Mouse (Mus musculus) forebrain, embryonic 14.5 days (tissue): ENCODE measurements at regions not wholly inside any gene's neighbourhood (a gene's known extent, or its start where the extent isn't known, plus 50 kb on each side); places are given as distances from the start of the nearest gene placed in this dataset.

ENCODE experiments used
- ATAC-seq: fragments of 200-750 bp; cut with Nextera tagmentation; 2 replicates; pipeline ENCODE4 v1.8.0; 2017; ENCODE audit warnings: mild to moderate bottlenecking, moderate library complexity
- DNase-seq: peaks from one replicate; pipeline ENCODE4 v3.0.0-alpha.2; 2015; ENCODE audit warnings: low spot score
- H3K27ac ChIP-seq: fragments of 300-500 bp; sonication (generic); 2 replicates; pipeline ENCODE4 v1.5.1; 2014; ENCODE audit warnings: low read depth, mild to moderate bottlenecking, control low read depth, low read length, moderate library complexity
- H3K27me3 ChIP-seq: fragments of 300-500 bp; sonication (generic); replicated peaks from 2 replicates; pipeline ENCODE4 v1.6.1; 2014; ENCODE audit warnings: low read length, control low read depth, mixed read lengths; ENCODE audit not compliant: control insufficient read depth, insufficient read depth
- H3K36me3 ChIP-seq: fragments of 300-500 bp; sonication (generic); 2 replicates; pipeline ENCODE4 v1.6.1; 2014; ENCODE audit warnings: low read length, control low read depth; ENCODE audit not compliant: control insufficient read depth, insufficient read depth
- H3K4me1 ChIP-seq: fragments of 300-500 bp; sonication (generic); 2 replicates; pipeline ENCODE4 v1.6.1; 2014; ENCODE audit warnings: antibody characterized with exemption, low read length, control low read depth; ENCODE audit not compliant: control insufficient read depth, insufficient read depth
- H3K4me2 ChIP-seq: fragments of 300-500 bp; sonication (generic); 2 replicates; pipeline ENCODE4 v1.6.1; 2014; ENCODE audit warnings: mild to moderate bottlenecking, control low read depth, low read length
- H3K4me3 ChIP-seq: fragments of 300-500 bp; sonication (generic); 2 replicates; pipeline ENCODE4 v1.5.1; 2014; ENCODE audit warnings: low read depth, low read length, control low read depth
- H3K9ac ChIP-seq: fragments of 300-500 bp; sonication (generic); 2 replicates; pipeline ENCODE4 v1.6.1; 2014; ENCODE audit warnings: mild to moderate bottlenecking, low read length, control low read depth, moderate library complexity
- H3K9me3 ChIP-seq: fragments of 300-500 bp; sonication (generic); replicated peaks from 2 replicates; pipeline ENCODE4 v1.6.1; 2016; ENCODE audit warnings: low read length, control low read depth, mixed read lengths; ENCODE audit not compliant: control insufficient read depth
- WGBS: fragments of 180-500 bp; shearing (Covaris S2); extraction: QIAGEN DNeasy Blood & Tissue Kit; methylation state at CpG from one replicate; pipeline ENCODE4 v1.1.7; 2014; 5-methylcytosine and 5-hydroxymethylcytosine counted together

DNA sequence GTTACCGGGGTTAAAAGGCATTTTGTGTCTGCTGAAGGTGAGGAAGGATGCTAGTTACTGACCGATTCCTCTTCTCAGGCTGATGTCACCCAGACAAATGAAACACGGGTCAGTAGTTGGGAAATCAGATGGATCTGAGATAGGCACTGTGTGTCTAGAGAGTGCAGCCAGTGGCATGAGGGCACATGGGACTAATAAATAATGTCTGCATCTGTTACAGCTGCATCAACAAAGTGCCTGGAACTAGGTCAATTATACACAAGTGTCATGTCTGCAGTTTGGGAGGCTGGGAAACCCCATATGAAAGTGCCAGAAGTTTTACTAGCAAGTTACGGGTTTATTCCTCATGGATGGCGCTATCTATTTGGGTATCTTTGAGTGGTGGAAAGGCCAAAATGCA, 68.8 kb downstream of the Cxcl12 start:
- 94% methylated on average over 5 of the region's 5 CpGs for WGBS

GRCm38 (mm10) chr6:117241206-117241605, 72.9 kb downstream of the Cxcl12 start:
- Histone ChIP-seq H3K9ac (no peak overlapping the region), H3K4me2 (no peak overlapping the region), H3K27ac (no peak overlapping the region), H3K4me3 (no peak overlapping the region), H3K4me1 (no peaks in the 10 kb centered on the region), H3K9me3 (no peaks in the 10 kb centered on the region), H3K27me3 (no peaks in the 10 kb centered on the region), H3K36me3 (no peaks in the 10 kb centered on the region)
- WGBS = 80% methylated on average over 3 of the region's 3 CpGs
- ATAC-seq = no peak
- DNase-seq = no peak

More for the DNA sequence above, 68.8 kb downstream of the Cxcl12 start:
- no peak overlapping the region for H3K9ac ChIP-seq
- no peak overlapping the region for H3K4me3 ChIP-seq
- H3K4me1 ChIP-seq = no peaks in the 10 kb centered on the region
- H3K27me3 ChIP-seq = no peaks in the 10 kb centered on the region
- ATAC-seq (no peak), DNase-seq (no peak)
- no peaks in the 10 kb centered on the region for H3K9me3 ChIP-seq
- H3K36me3 ChIP-seq = no peaks in the 10 kb centered on the region
- H3K4me2 ChIP-seq = no peak overlapping the region
- H3K27ac ChIP-seq = no peak overlapping the region

- no peak overlapping the region for H3K27ac ChIP-seq
- no peaks in the 10 kb centered on the region for H3K36me3 ChIP-seq
- no peak overlapping the region for H3K4me2 ChIP-seq
- no peak overlapping the region for H3K4me3 ChIP-seq
- no peaks in the 10 kb centered on the region for H3K9me3 ChIP-seq
- WGBS = 94% methylated on average over 5 of the region's 5 CpGs
- H3K4me1 ChIP-seq = no peaks in the 10 kb centered on the region
- ATAC-seq (no peak), DNase-seq (no peak)
- H3K9ac ChIP-seq = no peak overlapping the region
- H3K27me3 ChIP-seq = no peaks in the 10 kb centered on the region
Measured at GRCm38 (mm10) chr6:117245398-117245797, 77.1 kb downstream of the Cxcl12 start.

GRCm38 (mm10) chr6:117245849-117246248, 77.5 kb downstream of the Cxcl12 start:
- no peaks in the 10 kb centered on the region for H3K9me3 ChIP-seq
- DNase-seq = no peak
- no peak for ATAC-seq
- H3K4me1 ChIP-seq = no peaks in the 10 kb centered on the region
- no peak overlapping the region for H3K4me2 ChIP-seq
- WGBS = 86% methylated on average over 6 of the region's 6 CpGs
- H3K4me3 ChIP-seq = no peak overlapping the region
- no peaks in the 10 kb centered on the region for H3K27me3 ChIP-seq
- H3K36me3 ChIP-seq = no peaks in the 10 kb centered on the region
- H3K27ac ChIP-seq = no peak overlapping the region
- H3K9ac ChIP-seq = no peak overlapping the region

GRCm38 (mm10) chr6:117249230-117249921, 81.0 kb downstream of the Cxcl12 start:
- 84% methylated on average over 18 of the region's 18 CpGs for WGBS
- Histone ChIP-seq H3K9ac (no peak overlapping the region), H3K36me3 (no peaks in the 10 kb centered on the region), H3K4me3 (no peak overlapping the region), H3K4me1 (peaks cover 13% of the 10 kb centered on the region), H3K27me3 (no peaks in the 10 kb centered on the region), H3K9me3 (no peaks in the 10 kb centered on the region), H3K4me2 (no peak overlapping the region), H3K27ac (no peak overlapping the region)
- ATAC-seq (no peak), DNase-seq (no peak)

DNA sequence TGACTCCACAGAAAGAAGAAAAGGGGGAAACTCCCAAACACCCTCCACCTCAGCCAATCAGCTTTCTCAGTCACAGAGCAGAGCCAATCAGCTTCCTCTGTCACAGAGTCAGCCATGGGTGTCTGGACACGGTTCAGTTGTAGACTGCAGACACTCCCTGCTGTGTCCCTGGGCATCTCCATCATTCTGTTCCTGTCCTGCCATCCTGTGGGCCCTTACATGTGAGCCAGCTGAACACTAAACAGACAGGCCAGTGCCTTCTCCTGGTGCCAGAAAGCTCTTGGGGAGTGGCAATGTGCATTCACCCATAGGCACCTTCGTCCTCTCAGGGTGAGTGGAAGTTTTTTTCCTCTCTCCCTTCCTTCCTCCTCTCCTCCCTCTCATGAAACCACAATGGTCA, 81.7 kb downstream of the Cxcl12 start:
- 46% methylated on average over 2 of the region's 2 CpGs for WGBS

GRCm38 (mm10) chr6:117251383-117251925, 83.1 kb downstream of the Cxcl12 start:
- DNase-seq (peak; percentile 65), ATAC-seq (peak; percentile 42)
- Histone ChIP-seq H3K27me3 (no peaks in the 10 kb centered on the region), H3K27ac (peak overlapping the region; percentile 60; the same call in 1 of the 2 replicates), H3K36me3 (no peaks in the 10 kb centered on the region), H3K4me2 (no peak overlapping the region), H3K9me3 (no peaks in the 10 kb centered on the region), H3K4me1 (peaks cover 16% of the 10 kb centered on the region), H3K4me3 (no peak overlapping the region), H3K9ac (no peak overlapping the region)
- 69% methylated on average over 12 of the region's 12 CpGs for WGBS

More for the DNA sequence above, 81.7 kb downstream of the Cxcl12 start:
- no peaks in the 10 kb centered on the region for H3K9me3 ChIP-seq
- no peak overlapping the region for H3K9ac ChIP-seq
- H3K36me3 ChIP-seq = no peaks in the 10 kb centered on the region
- H3K4me2 ChIP-seq = no peak overlapping the region
- no peaks in the 10 kb centered on the region for H3K27me3 ChIP-seq
- no peak overlapping the region for H3K4me3 ChIP-seq
- DNase-seq (no peak), ATAC-seq (no peak)
- no peak overlapping the region for H3K27ac ChIP-seq
- peaks cover 16% of the 10 kb centered on the region for H3K4me1 ChIP-seq

DNA sequence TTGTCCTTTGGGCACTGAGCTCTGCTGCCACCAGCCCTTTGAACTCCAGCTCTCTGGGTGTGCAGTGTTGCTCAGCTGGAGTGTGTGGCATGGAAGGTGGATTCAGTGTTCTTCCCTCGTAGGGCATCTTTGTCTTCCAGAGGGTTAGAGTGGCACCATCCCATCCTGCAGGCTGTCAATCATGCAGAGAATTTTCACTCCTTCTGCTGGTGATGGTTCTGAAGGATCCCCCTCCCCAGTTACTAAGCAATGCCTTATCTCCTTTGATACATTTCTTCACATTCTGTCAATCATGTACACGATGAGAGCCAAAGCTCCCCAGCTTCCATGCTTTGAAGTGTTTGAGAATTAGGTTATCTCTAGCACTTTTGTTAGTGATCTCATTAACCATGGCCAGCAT, 84.0 kb downstream of the Cxcl12 start:
- H3K27ac ChIP-seq = peak overlapping the region; percentile 82; the same call in 1 of the 2 replicates
- 63% methylated on average over 2 of the region's 2 CpGs for whole genome bisulfite sequencing

DNA sequence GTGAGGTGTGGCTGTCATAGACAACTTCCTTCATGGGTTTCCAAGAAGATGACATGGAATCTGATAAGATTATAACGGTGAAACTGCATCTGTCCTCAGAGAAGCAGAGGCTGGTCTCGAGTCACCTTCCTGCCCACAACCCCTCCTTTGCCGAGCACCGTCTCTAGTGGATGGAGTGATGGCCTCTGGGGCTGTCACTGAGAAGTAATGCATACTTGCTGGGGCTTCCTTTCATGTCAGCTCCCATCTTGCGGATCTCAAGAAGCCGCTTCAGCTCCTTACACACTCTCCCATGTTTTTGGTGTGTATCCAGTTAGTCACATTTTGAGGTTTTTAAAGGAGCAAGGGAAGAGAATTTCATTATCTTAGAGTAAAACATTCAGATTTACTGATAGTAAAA, 84.7 kb downstream of the Cxcl12 start:
- 88% methylated on average over 6 of the region's 6 CpGs for WGBS
- Histone ChIP-seq H3K9me3 (no peaks in the 10 kb centered on the region), H3K36me3 (no peaks in the 10 kb centered on the region), H3K27ac (peak overlapping the region; percentile 82), H3K4me1 (peaks cover 16% of the 10 kb centered on the region), H3K9ac (no peak overlapping the region), H3K27me3 (no peaks in the 10 kb centered on the region), H3K4me3 (no peak overlapping the region), H3K4me2 (no peak overlapping the region)
- no peak for DNase-seq
- ATAC-seq = no peak

More for the DNA sequence above, 84.0 kb downstream of the Cxcl12 start:
- no peak overlapping the region for H3K9ac ChIP-seq
- no peaks in the 10 kb centered on the region for H3K36me3 ChIP-seq
- H3K4me2 ChIP-seq = no peak overlapping the region
- H3K27me3 ChIP-seq = no peaks in the 10 kb centered on the region
- H3K4me1 ChIP-seq = peaks cover 16% of the 10 kb centered on the region
- DNase-seq (no peak), ATAC-seq (no peak)
- H3K4me3 ChIP-seq = no peak overlapping the region
- no peaks in the 10 kb centered on the region for H3K9me3 ChIP-seq
